Mouse (Mus musculus) heart, postnatal 4 days (tissue): ENCODE measurements around the gene Crmp1. TPM values are rescaled to one million over a fixed set of nuclear protein-coding genes. Genes with fewer than 3 reads are reported as not detected.

Experiments used
- DNase-seq: peaks from one replicate; pipeline ENCODE4 v3.0.0; 2021
- total RNA-seq, 2 experiments: library from RNA; stranded (reverse); gene quantifications; 2 replicates each; pipeline ENCODE4 v1.2.3; 2021

Gene Crmp1
- total RNA-seq, 2 experiments from 2014 or later: 10.1 to 11.2 TPM

- no peak for DNase-seq
Measured at GRCm38 (mm10) chr5:37241224-37241623, 516 bp upstream of the Crmp1 start.

GRCm38 (mm10) chr5:37242360-37243168 lies 824 bp downstream of the Crmp1 start:
- no peak for DNase-seq

- DNase-seq: peak; percentile 90
Measured at GRCm38 (mm10) chr5:37243169-37243886, 1.6 kb downstream of the Crmp1 start.

- no peak for DNase-seq
Measured at GRCm38 (mm10) chr5:37244161-37244560, 2.4 kb downstream of the Crmp1 start.

GRCm38 (mm10) chr5:37244666-37245242 lies 3.0 kb downstream of the Crmp1 start:
- DNase-seq: no peak

GRCm38 (mm10) chr5:37245651-37246050 lies 3.9 kb downstream of the Crmp1 start:
- peak; percentile 53 for DNase-seq

- DNase-seq: peak; percentile 21
Measured at GRCm38 (mm10) chr5:37246138-37246910, 4.6 kb downstream of the Crmp1 start.

GRCm38 (mm10) chr5:37247456-37247855 lies 5.7 kb downstream of the Crmp1 start:
- no peak for DNase-seq

- no peak for DNase-seq
Measured at GRCm38 (mm10) chr5:37248870-37249269, 7.1 kb downstream of the Crmp1 start.

- no peak for DNase-seq
Measured at GRCm38 (mm10) chr5:37251596-37251995, 9.9 kb downstream of the Crmp1 start.

- DNase-seq: no peak
Measured at GRCm38 (mm10) chr5:37252101-37252804, 10.5 kb downstream of the Crmp1 start.

GRCm38 (mm10) chr5:37254523-37254922 lies 12.8 kb downstream of the Crmp1 start:
- DNase-seq: no peak

- peak; percentile 17 for DNase-seq
Measured at GRCm38 (mm10) chr5:37256823-37257222, 15.1 kb downstream of the Crmp1 start.

GRCm38 (mm10) chr5:37257243-37257642 lies 15.5 kb downstream of the Crmp1 start:
- DNase-seq: peak; percentile 75

GRCm38 (mm10) chr5:37261734-37262133 lies 20.0 kb downstream of the Crmp1 start:
- no peak for DNase-seq

- no peak for DNase-seq
Measured at GRCm38 (mm10) chr5:37263816-37264215, 22.1 kb downstream of the Crmp1 start.

- DNase-seq: no peak
Measured at GRCm38 (mm10) chr5:37281021-37281420, 39.3 kb downstream of the Crmp1 start.

- peak; percentile 68 for DNase-seq
Measured at GRCm38 (mm10) chr5:37288374-37288773, 46.6 kb downstream of the Crmp1 start.

- DNase-seq: peak; percentile 32
Measured at GRCm38 (mm10) chr5:37289236-37289635, 47.5 kb downstream of the Crmp1 start.

- DNase-seq: no peak
Measured at GRCm38 (mm10) chr5:37290983-37291382, 49.2 kb downstream of the Crmp1 start.

- DNase-seq: no peak
Measured at GRCm38 (mm10) chr5:37296717-37297116, 55.0 kb downstream of the Crmp1 start.

- peak; percentile 51 for DNase-seq
Measured at GRCm38 (mm10) chr5:37298370-37298769, 56.6 kb downstream of the Crmp1 start.
